Mouse (Mus musculus): ENCODE data around the gene Rbks.

- no peak for TF ChIP-seq USF1 (IDR thresholded peaks at IDR 0.05; ENCODE audit: low read depth)
- no peak for TF ChIP-seq POLR2A (IDR thresholded peaks at IDR 0.05; ENCODE audit: insufficient read length, low read depth)
- no peak for TF ChIP-seq MAX (IDR thresholded peaks at IDR 0.05; ENCODE audit: low read depth)
- no peak for TF ChIP-seq MYOG (IDR thresholded peaks at IDR 0.05; ENCODE audit: control insufficient read depth in 1 of 3, insufficient read depth in 1 of 3, insufficient read length in 2 of 3, low read depth in 2 of 3)
- no peak for TF ChIP-seq CEBPB (IDR thresholded peaks at IDR 0.05; ENCODE audit: insufficient read depth, poor library complexity, severe bottlenecking)
- TF ChIP-seq TCF12 (IDR thresholded peaks at IDR 0.05; ENCODE audit: insufficient read depth, poor library complexity, severe bottlenecking), result no peak
- TF ChIP-seq MYOD1 (IDR thresholded peaks at IDR 0.05; ENCODE audit: control insufficient read depth in 1 of 3, insufficient read length in 2 of 3, low read depth in 2 of 3), result no peak
- TF ChIP-seq SRF (IDR thresholded peaks at IDR 0.05; ENCODE audit: control insufficient read depth, insufficient read length, low read depth), result no peak
Observed at GRCm38 (mm10) chr5:31642300-31642699, 55.1 kb downstream of the Rbks start.

Measured in myocyte (in vitro differentiated cells).